Mouse (Mus musculus): ENCODE measurements around the gene Arnt2.

- TF ChIP-seq CTCF (IDR thresholded peaks at IDR 0.05; ENCODE audit: control insufficient read depth, insufficient read depth, insufficient replicate concordance, low read depth, low read length) (no peak), POLR2A (IDR thresholded peaks at IDR 0.05; ENCODE audit: control insufficient read depth, low read depth, low read length) (no peak)
Measured at GRCm38 (mm10) chr7:84227652-84228051, 182.3 kb downstream of the Arnt2 start.

All from testis, adult 2 months (tissue).